Mouse (Mus musculus) brain, embryonic 14.5 days (tissue): ENCODE data around the gene Slc15a2. TPM values are rescaled to one million over a fixed set of nuclear protein-coding genes. Genes with fewer than 3 reads are reported as not detected.

Experiments
- DNase-seq: peaks from one replicate; pipeline ENCODE4 v3.0.0-alpha.2; 2011; ENCODE audit warnings: low read depth
- CTCF ChIP-seq: fragments of 200-500 bp; IDR thresholded peaks from 2 replicates; pipeline ENCODE4 v1.5.1; 2012; ENCODE audit warnings: inconsistent platforms, mild to moderate bottlenecking, moderate library complexity, borderline replicate concordance; ENCODE audit not compliant: insufficient read depth, insufficient read length; ENCODE audit errors: extremely low read depth
- POLR2A ChIP-seq: fragments of 200-500 bp; IDR thresholded peaks from 2 replicates; pipeline ENCODE4 v1.6.1; 2012; ENCODE audit warnings: mild to moderate bottlenecking, inconsistent platforms, borderline replicate concordance; ENCODE audit not compliant: poor library complexity, insufficient read depth, insufficient read length, severe bottlenecking; ENCODE audit errors: extremely low read depth
- polyA plus RNA-seq: library from polyadenylated mRNA; depleted of rRNA; stranded (reverse); fragments of >200 nt; gene quantifications from 2 replicates; pipeline ENCODE4 v1.2.3, GENCODE M21; 2012

The Slc15a2 gene
- polyA plus RNA-seq, 1 experiment, result 23.9 TPM

- TF ChIP-seq CTCF (no peak), POLR2A (no peak)
- DNase-seq, result no peak
Observed at GRCm38 (mm10) chr16:36794976-36795375, 10.2 kb upstream of the Slc15a2 start.

- no peak for TF ChIP-seq POLR2A
- TF ChIP-seq CTCF, result no peak
- no peak for DNase-seq
Observed at GRCm38 (mm10) chr16:36790166-36790565, 5.4 kb upstream of the Slc15a2 start.

GRCm38 (mm10) chr16:36786466-36786865, 1.7 kb upstream of the Slc15a2 start:
- no peak for TF ChIP-seq POLR2A
- no peak for TF ChIP-seq CTCF
- no peak for DNase-seq

GRCm38 (mm10) chr16:36784146-36784545, 616 bp downstream of the Slc15a2 start:
- TF ChIP-seq POLR2A, result no peak
- DNase-seq, result peak; percentile 82

- TF ChIP-seq POLR2A (no peak), CTCF (no peak)
- peak; percentile 83 for DNase-seq
Observed at GRCm38 (mm10) chr16:36775658-36776057, 9.1 kb downstream of the Slc15a2 start.

- DNase-seq, result no peak
- no peak for TF ChIP-seq POLR2A
- TF ChIP-seq CTCF, result no peak
Observed at GRCm38 (mm10) chr16:36772996-36773395, 11.8 kb downstream of the Slc15a2 start.

GRCm38 (mm10) chr16:36771703-36772102, 13.1 kb downstream of the Slc15a2 start:
- TF ChIP-seq POLR2A (no peak), CTCF (no peak)
- no peak for DNase-seq

GRCm38 (mm10) chr16:36771244-36771643, 13.5 kb downstream of the Slc15a2 start:
- DNase-seq, result no peak

GRCm38 (mm10) chr16:36770830-36771229, 13.9 kb downstream of the Slc15a2 start:
- TF ChIP-seq CTCF (no peak), POLR2A (no peak)
- peak; percentile 88 for DNase-seq

More at GRCm38 (mm10) chr16:36771244-36771643, 13.5 kb downstream of the Slc15a2 start:
- TF ChIP-seq CTCF (no peak), POLR2A (no peak)

GRCm38 (mm10) chr16:36770191-36770771, 14.5 kb downstream of the Slc15a2 start:
- peak; percentile 45 for DNase-seq
- TF ChIP-seq CTCF (no peak), POLR2A (no peak)

- TF ChIP-seq POLR2A, result no peak
- TF ChIP-seq CTCF, result no peak
- DNase-seq, result no peak
Observed at GRCm38 (mm10) chr16:36751979-36752378, 32.8 kb downstream of the Slc15a2 start.

- TF ChIP-seq CTCF, result no peak
- no peak for TF ChIP-seq POLR2A
- DNase-seq, result no peak
Observed at GRCm38 (mm10) chr16:36747767-36748166, 37.0 kb downstream of the Slc15a2 start.
